Mouse (Mus musculus) lung, postnatal 36 days (tissue): ENCODE results near the gene Hist2h3c1.
A peak's percentile ranks its signal among the peaks of the same experiment; 100 is the strongest.
"Not testable (repeated sequence)": the region's sequence is repeated elsewhere in the genome, so short reads cannot be mapped to it uniquely, and the experiment has no call there.

Source experiments
- DNase-seq: peaks from one replicate; pipeline ENCODE4 v3.0.0; 2022; ENCODE audit warnings: mixed read lengths

The Hist2h3c1 gene

DNA sequence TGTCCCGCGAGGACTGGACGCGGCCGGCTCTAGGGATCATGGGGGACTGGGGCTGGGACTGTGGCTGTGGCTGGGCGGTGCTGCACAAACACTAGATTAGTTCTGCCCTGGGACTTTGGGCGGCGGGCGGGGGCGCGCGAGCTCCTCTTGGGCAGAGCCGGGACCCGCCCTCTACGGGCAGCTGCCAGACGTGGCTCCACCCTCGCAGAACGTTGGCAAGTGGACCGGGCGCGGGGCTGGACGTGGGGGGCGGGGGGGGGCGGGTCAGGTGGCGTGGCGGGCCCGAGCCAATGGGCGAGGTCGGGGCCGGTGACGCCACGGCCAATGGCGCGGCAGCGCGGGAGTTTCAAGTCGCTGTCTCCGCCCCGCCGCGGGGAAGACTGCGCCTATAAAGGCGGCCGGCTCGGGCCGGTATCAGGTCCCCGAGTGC, at the start of gene Hist2h3c1:
Gene Hist2h3c1, plus strand, starts transcription at position 259 of the 430 bp plus-strand sequence.
- not testable (repeated sequence) for DNase-seq

DNA sequence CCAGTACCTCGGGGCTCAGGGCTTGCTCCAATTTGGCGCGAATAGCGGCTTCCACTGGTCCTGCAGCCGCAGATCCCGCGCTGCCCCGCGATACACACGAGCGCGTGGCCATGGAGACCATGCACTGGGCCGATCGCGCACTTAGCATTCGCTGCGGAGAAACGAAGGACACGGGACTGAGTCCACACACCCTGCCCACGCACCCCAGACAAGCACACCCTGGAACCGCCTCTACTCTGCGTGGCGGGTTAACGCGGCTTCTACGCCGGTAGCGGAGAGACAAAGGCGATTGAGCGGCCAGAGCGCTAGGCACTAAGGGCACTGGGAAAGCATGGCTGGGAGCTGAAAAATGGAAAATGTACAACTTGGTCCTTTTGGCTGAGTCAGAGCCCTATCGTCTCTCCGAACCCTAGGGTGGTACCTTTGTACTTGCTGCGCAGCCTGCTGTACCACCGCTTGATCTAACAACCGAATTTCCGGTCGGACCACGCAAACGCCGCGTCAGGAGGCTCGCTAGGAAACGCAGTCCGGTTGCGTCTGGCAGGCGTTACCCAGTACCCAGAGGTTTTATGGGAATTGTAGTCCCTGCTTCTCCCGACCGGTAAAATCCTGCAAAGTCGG, 49.2 kb upstream of the Hist2h3c1 start:
- peak; percentile 94 for DNase-seq

DNA sequence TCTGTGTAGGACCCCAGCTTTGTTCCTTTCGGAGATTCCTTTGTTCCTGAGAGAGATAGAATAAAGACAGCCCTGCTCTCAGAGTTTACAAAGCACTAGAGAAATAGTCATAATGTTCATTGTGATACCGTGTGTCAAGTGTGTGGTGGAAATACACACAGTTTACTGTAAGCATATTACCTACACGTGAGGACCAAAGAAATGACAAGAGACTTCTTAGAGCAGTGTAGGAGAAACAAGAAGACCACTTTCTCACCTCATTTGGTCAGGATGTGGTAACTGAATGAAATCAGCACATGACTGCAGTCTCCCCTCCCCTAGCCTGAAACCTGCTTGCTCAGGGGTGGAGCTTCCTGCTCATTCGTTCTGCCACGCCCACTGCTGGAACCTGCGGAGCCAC, 48.3 kb upstream of the Hist2h3c1 start:
- DNase-seq = peak; percentile 56

GRCm38 (mm10) chr3:96198601-96199251, 47.8 kb upstream of the Hist2h3c1 start:
- DNase-seq = not testable (repeated sequence)

DNA sequence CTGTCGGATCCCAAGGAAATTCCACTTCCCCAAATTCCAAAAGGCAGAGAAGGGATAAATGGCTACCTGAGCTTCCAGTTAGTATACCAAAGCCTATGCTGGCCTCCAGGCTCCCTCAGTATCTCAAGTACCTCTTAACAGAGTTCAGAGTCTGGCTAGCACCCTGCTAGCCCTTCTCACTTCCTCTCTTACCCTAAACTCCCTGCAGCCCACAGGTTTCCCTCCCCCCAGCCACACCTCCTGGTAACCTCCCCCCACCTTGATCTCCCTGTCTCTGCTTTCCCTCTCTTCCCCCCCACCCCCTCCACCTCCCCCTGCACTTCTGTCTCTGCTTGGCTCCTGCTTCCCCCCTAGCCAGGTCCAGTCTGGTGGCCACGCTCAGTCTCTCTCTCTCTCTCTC, 46.8 kb upstream of the Hist2h3c1 start:
- DNase-seq = no peak

- no peak for DNase-seq
Observed at GRCm38 (mm10) chr3:96207819-96208218, 38.7 kb upstream of the Hist2h3c1 start.

- DNase-seq = no peak
Observed at GRCm38 (mm10) chr3:96209242-96209641, 37.2 kb upstream of the Hist2h3c1 start.

- peak; percentile 57 for DNase-seq
Observed at GRCm38 (mm10) chr3:96219191-96219641, 27.3 kb upstream of the Hist2h3c1 start.

DNA sequence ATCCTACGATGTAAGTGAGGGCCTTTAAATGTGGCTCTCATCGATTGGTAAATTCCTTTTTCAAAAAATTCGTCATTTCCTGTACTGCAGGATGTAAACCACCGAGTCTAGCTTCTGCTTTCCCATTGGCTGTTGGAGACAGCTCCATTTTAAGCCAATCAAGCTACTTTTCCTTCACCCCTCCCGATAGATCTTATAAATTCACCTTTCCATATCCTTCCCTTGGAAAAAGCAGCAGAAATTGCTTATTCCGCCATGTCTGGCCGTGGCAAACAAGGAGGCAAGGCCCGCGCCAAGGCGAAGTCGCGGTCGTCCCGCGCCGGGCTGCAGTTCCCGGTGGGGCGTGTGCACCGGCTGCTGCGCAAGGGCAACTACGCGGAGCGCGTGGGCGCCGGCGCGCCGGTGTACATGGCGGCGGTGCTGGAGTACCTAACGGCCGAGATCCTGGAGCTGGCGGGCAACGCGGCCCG, 26.8 kb upstream of the Hist2h3c1 start, which contains the start of the genes Bola1 and Hist2h2ab:
Gene Bola1, minus strand, starts transcription at position 49 of the 470 bp plus-strand sequence.
Gene Hist2h2ab, plus strand, starts transcription at position 205 of the 470 bp plus-strand sequence.
- peak; percentile 87 for DNase-seq

DNA sequence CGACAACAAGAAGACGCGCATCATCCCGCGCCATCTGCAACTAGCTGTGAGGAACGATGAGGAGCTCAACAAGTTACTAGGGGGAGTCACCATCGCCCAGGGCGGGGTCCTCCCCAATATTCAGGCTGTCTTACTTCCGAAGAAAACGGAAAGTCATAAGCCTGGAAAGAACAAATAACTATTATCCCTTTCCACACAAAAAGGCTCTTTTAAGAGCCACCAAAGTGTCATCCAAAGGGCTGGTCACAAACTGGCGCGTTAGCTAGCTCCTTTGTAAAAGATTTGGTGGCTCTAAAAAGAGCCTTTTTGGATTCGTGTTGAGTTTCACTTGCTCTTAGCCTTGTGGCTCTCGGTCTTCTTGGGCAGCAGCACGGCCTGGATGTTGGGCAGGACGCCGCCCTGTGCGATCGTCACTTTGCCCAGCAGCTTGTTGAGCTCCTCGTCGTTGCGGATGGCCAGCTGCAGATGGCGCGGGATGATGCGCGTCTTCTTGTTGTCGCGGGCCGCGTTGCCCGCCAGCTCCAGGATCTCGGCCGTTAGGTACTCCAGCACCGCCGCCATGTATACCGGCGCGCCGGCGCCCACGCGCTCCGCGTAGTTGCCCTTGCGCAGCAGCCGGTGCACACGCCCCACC, 26.2 kb upstream of the Hist2h3c1 start:
- not testable (repeated sequence) for DNase-seq

DNA sequence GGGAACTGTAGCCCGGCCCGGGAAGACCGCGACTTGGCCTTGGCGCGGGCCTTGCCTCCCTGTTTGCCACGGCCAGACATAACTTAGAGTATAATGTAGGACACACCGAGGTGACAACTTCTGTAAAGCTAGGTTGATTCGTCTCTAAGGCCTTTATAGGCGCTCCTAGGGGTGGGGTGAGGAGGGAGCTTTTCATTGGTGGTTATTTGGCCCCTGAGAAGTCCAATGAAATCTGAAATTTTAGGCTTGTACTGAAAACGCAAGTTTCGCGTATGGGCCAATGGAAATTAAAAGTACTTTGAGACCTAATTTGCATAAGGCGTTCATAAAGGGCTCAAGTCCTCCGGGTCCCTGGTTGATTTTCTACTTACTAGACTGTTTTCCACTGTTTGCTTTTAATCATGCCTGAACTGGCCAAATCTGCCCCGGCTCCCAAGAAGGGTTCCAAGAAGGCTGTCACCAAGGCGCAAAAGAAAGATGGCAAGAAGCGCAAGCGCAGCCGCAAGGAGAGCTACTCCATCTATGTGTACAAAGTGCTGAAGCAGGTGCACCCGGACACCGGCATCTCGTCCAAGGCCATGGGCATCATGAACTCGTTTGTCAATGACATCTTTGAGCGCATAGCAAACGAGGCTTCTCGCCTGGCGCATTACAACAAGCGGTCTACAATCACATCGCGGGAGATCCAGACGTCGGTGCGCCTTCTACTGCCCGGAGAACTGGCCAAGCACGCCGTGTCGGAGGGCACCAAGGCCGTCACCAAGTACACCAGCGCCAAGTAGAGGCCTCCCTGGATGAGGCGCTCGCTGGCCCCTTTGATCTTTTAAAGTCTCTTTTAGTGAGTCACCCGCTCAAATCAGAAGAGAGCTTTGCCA, 25.5 kb upstream of the Hist2h3c1 start, which contains the start of the genes Hist2h2ac and Hist2h2be:
Gene Hist2h2ac, minus strand, starts transcription at position 116 of the 875 bp plus-strand sequence.
Gene Hist2h2be, plus strand, starts transcription at position 355 of the 875 bp plus-strand sequence.
- DNase-seq = peak; percentile 96

GRCm38 (mm10) chr3:96221640-96222038, 24.8 kb upstream of the Hist2h3c1 start:
- no peak for DNase-seq

- DNase-seq = no peak
Observed at GRCm38 (mm10) chr3:96222774-96223173, 23.7 kb upstream of the Hist2h3c1 start.

DNA sequence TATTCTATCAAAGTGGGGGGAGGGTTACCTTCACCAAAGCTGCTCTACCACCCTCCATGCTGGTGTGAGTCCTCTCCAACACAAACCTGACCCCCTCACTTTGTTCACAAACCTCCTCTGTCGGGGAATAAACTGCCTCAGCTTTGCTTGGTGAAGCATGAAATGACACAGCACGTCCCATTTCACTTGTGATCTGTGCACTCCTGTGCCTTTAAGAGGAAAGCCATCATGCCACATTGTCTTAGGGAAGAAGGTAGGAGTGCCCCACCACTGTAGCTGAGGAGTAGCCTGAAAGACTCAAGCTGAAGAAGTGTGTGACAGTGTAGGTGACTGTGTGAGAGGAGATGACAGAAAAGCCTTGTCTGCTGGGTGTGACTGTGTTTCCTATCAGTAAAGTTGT, 21.1 kb upstream of the Hist2h3c1 start:
- DNase-seq = no peak

DNA sequence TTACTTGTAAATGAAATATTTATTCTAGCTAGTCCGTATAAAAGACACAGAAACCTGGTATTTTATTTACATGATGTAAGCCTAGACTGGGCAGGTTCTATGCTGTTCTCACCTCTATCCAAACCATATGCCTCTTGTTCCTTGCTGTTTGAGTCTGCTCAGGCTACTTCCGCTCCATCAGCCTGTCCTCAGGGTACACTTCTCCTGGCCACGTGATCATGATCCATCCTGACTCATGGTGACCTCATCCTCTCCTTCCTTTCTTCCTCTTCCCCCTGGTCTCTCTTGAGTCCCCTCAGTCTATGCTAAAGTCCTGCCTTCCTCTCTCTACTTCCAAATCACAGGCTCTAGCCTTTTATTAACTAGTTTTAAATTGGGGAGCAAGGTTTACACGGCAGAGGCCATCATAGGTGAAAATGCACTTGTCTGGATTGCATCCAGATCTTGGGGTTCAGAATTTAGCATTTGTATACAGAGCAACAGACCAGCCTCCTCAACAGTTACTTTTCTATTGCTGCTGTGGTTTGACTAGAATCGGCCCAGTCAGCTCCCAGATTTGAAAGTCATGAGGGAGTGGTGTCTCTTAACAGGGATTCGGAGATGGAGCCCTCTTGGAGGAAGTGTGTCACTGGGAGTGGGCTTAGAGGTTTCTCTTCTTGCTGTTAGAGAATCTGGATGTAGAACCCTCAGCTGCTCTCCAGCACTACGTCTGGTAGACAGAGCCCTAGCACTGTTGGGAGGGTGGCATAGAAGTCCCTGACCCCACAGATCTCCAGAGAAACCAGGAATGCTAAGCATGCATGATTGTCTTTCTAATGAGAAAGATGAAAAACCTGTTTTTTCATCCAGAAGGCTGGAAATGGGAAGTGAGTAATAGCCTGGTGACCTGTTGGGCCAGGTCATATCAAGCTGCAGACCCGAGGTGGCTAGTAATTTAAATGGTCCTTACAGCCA, 19.5 kb upstream of the Hist2h3c1 start:
- DNase-seq = peak; percentile 70

GRCm38 (mm10) chr3:96228828-96229227, 17.7 kb upstream of the Hist2h3c1 start:
- DNase-seq = no peak

DNA sequence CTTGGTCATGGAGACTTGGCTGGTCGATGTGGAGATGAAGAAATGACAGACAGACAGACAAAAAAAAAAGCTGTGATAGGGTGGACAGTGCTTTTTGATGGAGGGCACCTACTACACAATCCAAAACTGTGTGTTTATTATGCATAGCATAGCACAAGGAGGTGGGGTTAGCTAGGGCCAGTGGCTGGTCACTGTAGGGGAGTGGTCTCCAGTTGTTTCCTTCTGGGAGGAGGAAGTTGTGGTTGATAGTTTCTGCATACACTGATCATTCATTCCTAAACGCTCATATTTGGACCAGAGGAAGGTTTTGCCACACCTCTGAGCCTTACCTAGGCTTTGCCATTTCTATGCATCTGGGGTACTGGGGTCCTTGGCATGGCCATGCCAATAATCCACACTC, 16.1 kb upstream of the Hist2h3c1 start:
- DNase-seq = no peak

DNA sequence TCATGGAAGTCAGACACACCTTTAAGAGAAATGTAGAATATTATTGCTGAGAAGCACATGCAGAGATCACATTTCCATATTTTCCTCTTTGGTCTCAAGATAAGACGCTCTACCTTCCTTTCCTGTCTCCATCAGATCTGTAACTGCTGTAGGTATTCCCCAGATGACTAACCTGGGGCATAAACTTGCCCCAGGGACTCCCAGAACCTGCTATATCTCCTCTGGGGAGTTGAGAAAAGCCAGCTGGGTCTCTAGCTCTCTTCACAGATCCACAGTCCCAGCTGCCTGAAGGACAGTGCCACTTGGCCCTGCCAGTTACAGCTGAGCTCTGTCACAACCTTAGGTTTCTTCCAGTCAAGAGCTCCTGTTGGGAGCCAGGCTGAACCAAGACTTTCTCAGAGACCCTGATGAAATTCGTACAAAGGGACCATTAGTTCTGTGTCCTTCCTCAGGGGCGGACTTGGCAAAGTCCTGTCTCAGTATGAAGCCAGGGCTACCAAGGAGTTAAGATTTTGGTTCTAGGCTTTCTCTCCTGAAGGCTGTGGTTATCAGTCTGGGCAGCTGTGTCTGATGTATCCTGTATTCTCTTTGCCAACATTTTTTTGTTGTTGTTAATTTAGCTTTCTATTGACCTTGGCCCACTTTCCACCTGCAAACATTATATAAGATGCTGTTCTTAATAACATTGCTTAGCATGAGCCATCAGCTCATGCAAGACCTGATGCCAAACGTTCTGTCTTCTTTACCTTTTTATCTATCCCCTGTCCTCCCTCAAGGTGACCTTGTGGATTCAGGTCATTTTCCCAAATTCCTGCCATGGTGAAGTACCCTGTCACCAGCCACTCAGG, 15.4 kb upstream of the Hist2h3c1 start:
- no peak for DNase-seq

DNA sequence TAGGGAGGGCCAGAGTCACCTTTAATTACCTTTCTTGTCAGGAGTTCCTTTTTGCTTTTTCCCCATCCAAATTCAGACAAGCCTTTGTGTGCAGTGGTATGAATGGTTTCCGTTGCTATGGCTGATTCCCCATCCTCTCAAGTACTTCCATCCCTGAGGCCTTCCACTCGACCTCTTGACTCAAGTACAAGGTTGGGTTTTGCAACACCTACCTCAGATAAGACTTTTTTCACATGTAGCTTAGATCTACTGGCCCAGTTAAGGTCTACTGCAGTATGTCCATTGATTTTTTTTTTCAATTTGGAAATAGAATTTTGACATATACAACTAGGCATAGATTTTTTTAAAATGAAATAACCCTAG, 14.7 kb upstream of the Hist2h3c1 start:
- peak; percentile 81 for DNase-seq

GRCm38 (mm10) chr3:96234914-96235313, 11.6 kb upstream of the Hist2h3c1 start:
- DNase-seq = no peak
